Mouse (Mus musculus): ENCODE results near the gene Ttc24. TPM values are rescaled to one million over a fixed set of nuclear protein-coding genes. Genes with fewer than 3 reads are reported as not detected.

The Ttc24 gene
- polyA plus RNA-seq, 1 experiment from 2014 or later, result not detected

DNA sequence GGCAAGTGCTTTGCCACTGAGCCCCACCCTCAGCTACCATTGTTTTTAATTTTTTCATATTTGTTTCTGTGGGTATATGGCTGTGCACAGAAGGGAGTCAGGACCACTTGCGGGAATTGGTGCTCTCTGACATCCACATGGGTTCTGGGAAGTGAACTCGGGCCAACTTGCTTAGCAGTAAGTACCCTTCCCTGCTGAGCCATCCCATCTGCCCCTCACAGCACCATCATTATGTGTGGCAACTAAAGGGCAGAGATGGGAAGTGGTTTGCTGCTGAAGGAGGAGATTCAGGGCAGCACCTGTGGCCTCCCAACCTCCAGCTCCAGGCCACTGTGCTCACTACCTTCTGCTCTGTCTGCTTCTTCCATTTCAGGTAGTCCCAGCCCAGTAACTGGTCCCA is 4.5 kb downstream of the Ttc24 start:
- H3K9me3 ChIP-seq (ENCODE audit: control insufficient read depth, low read length), result no peaks in the 10 kb centered on the region
- H3K4me1 ChIP-seq (ENCODE audit: control insufficient read depth, insufficient read depth, low read length), result no peaks in the 10 kb centered on the region
- DNase-seq (ENCODE audit: low spot score) (no peak), ATAC-seq (ENCODE audit: insufficient read depth, low FRiP score, low TSS enrichment) (no peak)
- H3K9ac ChIP-seq (ENCODE audit: low read length), result no peak overlapping the region
- no peak overlapping the region for H3K4me3 ChIP-seq (ENCODE audit: low read depth, low read length)
- no peaks in the 10 kb centered on the region for H3K27me3 ChIP-seq (ENCODE audit: control insufficient read depth, insufficient read depth, low read length)
- H3K27ac ChIP-seq (ENCODE audit: low read depth, low read length), result no peak overlapping the region
- 59% methylated on average over 2 of the region's 2 CpGs for WGBS
- no peaks in the 10 kb centered on the region for H3K36me3 ChIP-seq (ENCODE audit: control insufficient read depth, insufficient read depth, low read length)
- H3K4me2 ChIP-seq (ENCODE audit: low read depth), result no peak overlapping the region

DNA sequence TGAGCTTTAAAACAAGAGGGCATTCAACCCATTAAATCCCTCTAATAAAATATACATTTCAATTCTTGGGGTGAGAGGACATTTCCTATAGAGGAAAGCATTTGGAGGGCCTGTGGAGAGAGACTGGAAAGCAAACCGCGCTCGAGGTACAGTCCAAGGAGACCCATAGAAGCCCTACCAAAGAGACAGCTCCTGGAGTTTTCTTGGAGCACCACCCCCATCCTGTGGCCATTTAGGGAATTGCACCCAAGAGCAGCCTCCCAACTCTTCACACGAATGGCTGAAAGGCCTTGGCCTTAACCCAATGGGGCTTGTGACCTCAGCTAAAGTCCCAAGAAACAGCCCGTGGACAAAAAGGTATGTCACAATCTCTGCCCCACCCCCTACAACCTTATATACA is 6.3 kb downstream of the Ttc24 start:
- WGBS, result 4% methylated on average over 5 of the region's 5 CpGs
- H3K9ac ChIP-seq (ENCODE audit: low read length), result no peak overlapping the region

DNA sequence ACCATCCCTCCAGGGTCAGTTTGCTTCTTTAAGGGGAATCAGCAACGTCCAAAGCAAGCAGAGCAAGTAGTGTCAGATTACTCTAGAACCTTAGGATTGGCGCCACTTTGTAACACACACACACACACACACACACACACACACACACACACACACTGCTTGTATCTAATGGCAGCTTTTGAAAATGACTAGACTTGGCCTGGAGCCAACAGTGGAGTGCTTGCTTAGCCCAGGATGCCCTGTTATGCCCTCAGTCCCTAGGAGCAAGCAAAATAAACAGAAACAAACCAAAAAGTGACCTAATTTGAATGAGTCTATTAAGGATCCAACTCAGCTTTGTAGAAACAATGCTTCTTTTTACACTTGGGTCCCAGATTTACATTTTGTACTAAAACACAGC is 9.7 kb downstream of the Ttc24 start:
- no peak overlapping the region for H3K9ac ChIP-seq (ENCODE audit: low read length)
- no peak overlapping the region for H3K27ac ChIP-seq (ENCODE audit: low read depth, low read length)
- WGBS, result 50% methylated on average over 2 of the region's 2 CpGs
- no peak for DNase-seq (ENCODE audit: low spot score)
- no peaks in the 10 kb centered on the region for H3K27me3 ChIP-seq (ENCODE audit: control insufficient read depth, insufficient read depth, low read length)
- no peaks in the 10 kb centered on the region for H3K4me1 ChIP-seq (ENCODE audit: control insufficient read depth, insufficient read depth, low read length)
- no peak overlapping the region for H3K4me2 ChIP-seq (ENCODE audit: low read depth)
- no peak for ATAC-seq (ENCODE audit: insufficient read depth, low FRiP score, low TSS enrichment)
- H3K36me3 ChIP-seq (ENCODE audit: control insufficient read depth, insufficient read depth, low read length), result no peaks in the 10 kb centered on the region
- no peaks in the 10 kb centered on the region for H3K9me3 ChIP-seq (ENCODE audit: control insufficient read depth, low read length)
- no peak overlapping the region for H3K4me3 ChIP-seq (ENCODE audit: low read depth, low read length)

More for the DNA sequence above, 6.3 kb downstream of the Ttc24 start:
- no peak overlapping the region for H3K4me3 ChIP-seq (ENCODE audit: low read depth, low read length)
- H3K9me3 ChIP-seq (ENCODE audit: control insufficient read depth, low read length), result no peaks in the 10 kb centered on the region
- H3K4me1 ChIP-seq (ENCODE audit: control insufficient read depth, insufficient read depth, low read length), result no peaks in the 10 kb centered on the region
- H3K27me3 ChIP-seq (ENCODE audit: control insufficient read depth, insufficient read depth, low read length), result no peaks in the 10 kb centered on the region
- H3K36me3 ChIP-seq (ENCODE audit: control insufficient read depth, insufficient read depth, low read length), result no peaks in the 10 kb centered on the region
- ATAC-seq (ENCODE audit: insufficient read depth, low FRiP score, low TSS enrichment), result peak; percentile 61
- DNase-seq (ENCODE audit: low spot score), result peak; percentile 83
- no peak overlapping the region for H3K4me2 ChIP-seq (ENCODE audit: low read depth)
- H3K27ac ChIP-seq (ENCODE audit: low read depth, low read length), result no peak overlapping the region

DNA sequence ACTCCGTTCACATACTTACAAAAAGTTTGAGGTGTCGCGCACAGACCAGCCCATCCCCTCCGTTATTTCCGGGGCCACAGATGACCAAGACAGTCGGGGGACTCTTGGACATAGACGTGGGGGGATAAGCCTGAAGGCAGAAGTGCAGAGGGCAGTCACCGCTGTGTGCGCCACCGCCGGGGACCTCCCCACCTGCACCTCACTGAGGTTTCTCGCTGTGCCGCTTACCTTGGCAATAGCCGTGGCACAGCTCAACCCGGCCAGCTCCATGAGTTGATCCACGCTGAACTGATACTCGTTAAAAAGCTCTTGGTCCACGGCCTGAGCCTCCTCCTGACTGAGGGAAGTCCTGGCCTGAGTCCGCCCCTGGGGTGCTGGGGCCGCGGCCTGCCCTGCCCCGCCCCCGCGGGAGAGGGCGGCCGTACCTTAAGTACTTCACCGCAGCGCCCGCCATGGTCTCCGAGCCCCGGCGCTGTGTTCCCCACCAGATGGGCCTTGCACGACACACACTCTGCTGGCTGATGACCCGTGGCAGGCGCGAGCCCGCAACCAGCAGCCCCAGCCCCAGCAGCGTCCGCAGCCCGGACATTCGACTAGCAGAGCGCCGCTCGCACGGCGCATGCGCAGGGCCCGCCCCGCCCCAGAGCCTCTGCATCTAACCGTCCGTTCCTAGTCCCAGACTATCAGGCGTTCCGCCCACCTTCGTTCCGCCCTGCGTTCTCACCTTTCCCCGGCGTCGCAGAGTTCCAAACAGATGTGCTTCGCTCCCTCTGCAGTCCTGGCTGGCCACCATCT is 20.0 kb downstream of the Ttc24 start, which contains the start of gene Naxe:
TSS of gene Naxe (minus strand) at position 594 of the 795 bp plus-strand sequence.
- 0 out of 2 replicates have a peak within 1 kb of the TSS, but pooled peaks have one; percentile 55 for H3K27ac ChIP-seq (ENCODE audit: low read depth, low read length)
- peak within 1 kb of the TSS; percentile 83 for H3K4me2 ChIP-seq (ENCODE audit: low read depth)
- peaks cover 7% of the 10 kb centered on the region; the same call in 1 of the 2 replicates for H3K36me3 ChIP-seq (ENCODE audit: control insufficient read depth, insufficient read depth, low read length)
- H3K9ac ChIP-seq (ENCODE audit: low read length), result peak within 1 kb of the TSS; percentile 85
- H3K4me1 ChIP-seq (ENCODE audit: control insufficient read depth, insufficient read depth, low read length), result 0 out of 2 replicates have a peak, but pooled peaks cover 5% of the 10 kb centered on the region
- peak within 1 kb of the TSS; percentile 82 for H3K4me3 ChIP-seq (ENCODE audit: low read depth, low read length)
- DNase-seq (ENCODE audit: low spot score) (peak; percentile 94), ATAC-seq (ENCODE audit: insufficient read depth, low FRiP score, low TSS enrichment) (peak; percentile 91)
- H3K27me3 ChIP-seq (ENCODE audit: control insufficient read depth, insufficient read depth, low read length), result no peaks in the 10 kb centered on the region
- under 1% methylated on average over 60 of the region's 60 CpGs for WGBS
- no peaks in the 10 kb centered on the region for H3K9me3 ChIP-seq (ENCODE audit: control insufficient read depth, low read length)

DNA sequence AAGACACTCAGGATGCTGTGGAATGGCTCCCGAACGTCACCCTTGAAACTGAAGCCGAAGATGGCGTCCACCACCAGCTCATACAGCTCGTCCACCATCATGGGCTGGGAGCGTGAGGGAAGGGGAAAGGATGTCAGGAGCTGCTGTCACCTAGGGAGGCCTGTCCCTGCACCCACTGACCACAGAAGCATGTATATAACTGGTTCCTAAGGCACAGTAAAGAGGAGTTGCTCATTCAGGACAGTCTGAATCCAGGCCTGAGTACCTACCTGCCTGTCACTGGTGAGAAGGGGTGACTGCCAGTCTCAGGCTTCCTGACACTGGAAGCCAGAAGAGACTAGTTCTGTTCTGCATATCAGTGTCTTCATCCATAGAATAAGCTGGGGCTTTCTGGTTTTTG is 21.1 kb downstream of the Ttc24 start:
- no peaks in the 10 kb centered on the region for H3K9me3 ChIP-seq (ENCODE audit: control insufficient read depth, low read length)
- 86% methylated on average over 6 of the region's 6 CpGs for WGBS
- H3K27ac ChIP-seq (ENCODE audit: low read depth, low read length), result no peak overlapping the region
- peaks cover 9% of the 10 kb centered on the region; the same call in 1 of the 2 replicates for H3K36me3 ChIP-seq (ENCODE audit: control insufficient read depth, insufficient read depth, low read length)
- H3K4me2 ChIP-seq (ENCODE audit: low read depth), result no peak overlapping the region
- DNase-seq (ENCODE audit: low spot score) (no peak), ATAC-seq (ENCODE audit: insufficient read depth, low FRiP score, low TSS enrichment) (no peak)
- H3K27me3 ChIP-seq (ENCODE audit: control insufficient read depth, insufficient read depth, low read length), result no peaks in the 10 kb centered on the region
- H3K9ac ChIP-seq (ENCODE audit: low read length), result no peak overlapping the region
- H3K4me1 ChIP-seq (ENCODE audit: control insufficient read depth, insufficient read depth, low read length), result 0 out of 2 replicates have a peak, but pooled peaks cover 5% of the 10 kb centered on the region
- no peak overlapping the region for H3K4me3 ChIP-seq (ENCODE audit: low read depth, low read length)

DNA sequence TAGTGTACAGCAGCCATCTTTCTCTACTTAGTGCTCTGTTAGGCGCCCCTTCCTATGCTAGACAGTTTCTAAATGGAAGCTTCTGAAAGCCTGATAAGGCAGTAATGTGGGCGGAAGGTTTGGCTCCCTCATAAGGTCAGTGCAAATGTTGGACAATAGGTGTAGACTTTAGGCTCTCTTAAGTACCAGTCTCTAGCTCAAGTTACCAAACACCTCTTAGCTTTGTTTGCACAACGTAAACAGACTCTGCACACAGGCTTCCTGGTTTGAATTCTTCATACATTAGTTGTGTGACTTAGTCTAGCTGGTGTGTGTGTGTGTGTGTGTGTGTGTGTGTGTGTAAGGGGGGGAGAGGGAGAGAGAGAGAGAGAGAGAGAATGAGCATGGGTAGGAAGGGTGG is 28.6 kb downstream of the Ttc24 start:
- no peak overlapping the region for H3K4me3 ChIP-seq (ENCODE audit: low read depth, low read length)
- H3K9me3 ChIP-seq (ENCODE audit: control insufficient read depth, low read length), result no peaks in the 10 kb centered on the region
- no peaks in the 10 kb centered on the region for H3K4me1 ChIP-seq (ENCODE audit: control insufficient read depth, insufficient read depth, low read length)
- DNase-seq (ENCODE audit: low spot score) (no peak), ATAC-seq (ENCODE audit: insufficient read depth, low FRiP score, low TSS enrichment) (no peak)
- no peak overlapping the region for H3K9ac ChIP-seq (ENCODE audit: low read length)
- peaks cover 7% of the 10 kb centered on the region; the same call in 1 of the 2 replicates for H3K36me3 ChIP-seq (ENCODE audit: control insufficient read depth, insufficient read depth, low read length)
- H3K4me2 ChIP-seq (ENCODE audit: low read depth), result no peak overlapping the region
- H3K27ac ChIP-seq (ENCODE audit: low read depth, low read length), result no peak overlapping the region
- H3K27me3 ChIP-seq (ENCODE audit: control insufficient read depth, insufficient read depth, low read length), result no peaks in the 10 kb centered on the region
- WGBS, result 83% methylated on average over 3 of the region's 3 CpGs

DNA sequence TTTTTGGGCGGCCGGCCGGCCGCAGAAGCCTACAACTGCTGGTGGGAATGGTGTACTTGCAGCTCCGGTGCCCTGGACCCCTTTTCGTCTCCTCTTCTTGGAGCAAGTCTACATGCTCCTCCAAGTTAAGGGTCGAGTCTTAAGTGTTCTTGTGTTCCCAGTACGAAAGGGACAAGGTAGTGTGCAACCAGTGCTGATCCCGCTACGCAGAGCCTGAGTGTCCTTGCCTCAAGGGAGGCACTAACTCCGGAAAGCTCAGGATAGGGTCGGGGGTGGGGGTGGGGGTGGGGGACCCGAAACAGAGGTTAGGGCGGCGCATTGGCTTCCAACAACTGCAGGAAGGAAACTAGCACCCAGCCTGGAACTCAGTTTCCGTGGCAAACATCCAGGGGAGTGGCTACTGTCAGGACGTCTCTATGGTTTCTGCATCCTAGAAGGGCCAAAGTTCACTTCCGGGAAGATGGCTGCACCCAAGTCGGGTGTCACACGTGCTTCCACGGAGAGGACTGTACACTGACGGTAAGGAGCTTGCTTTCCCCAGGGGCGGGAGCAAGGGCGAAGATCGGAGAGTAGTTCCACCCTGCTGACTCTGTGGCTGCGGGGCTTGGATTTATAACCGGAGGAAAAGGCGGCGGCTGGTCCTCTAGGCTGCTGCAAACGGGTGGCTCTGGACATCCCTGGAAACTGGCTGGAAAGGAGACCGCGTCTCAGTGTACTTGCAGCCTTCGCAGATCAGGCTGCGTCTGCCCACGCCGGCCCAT is 35.3 kb downstream of the Ttc24 start, which contains the start of gene Gpatch4:
TSS of gene Gpatch4 (plus strand) at position 448 of the 761 bp plus-strand sequence.
- WGBS, result 11% methylated on average over 36 of the region's 36 CpGs
- Histone ChIP-seq H3K27ac (ENCODE audit: low read depth, low read length) (no peak within 1 kb of the TSS), H3K4me3 (ENCODE audit: low read depth, low read length) (peak within 1 kb of the TSS; percentile 75), H3K4me1 (ENCODE audit: control insufficient read depth, insufficient read depth, low read length) (peaks cover 6% of the 10 kb centered on the region; the same call in 1 of the 2 replicates), H3K27me3 (ENCODE audit: control insufficient read depth, insufficient read depth, low read length) (no peaks in the 10 kb centered on the region), H3K4me2 (ENCODE audit: low read depth) (peak within 1 kb of the TSS; percentile 60), H3K9me3 (ENCODE audit: control insufficient read depth, low read length) (no peaks in the 10 kb centered on the region), H3K36me3 (ENCODE audit: control insufficient read depth, insufficient read depth, low read length) (no peaks in the 10 kb centered on the region), H3K9ac (ENCODE audit: low read length) (peak within 1 kb of the TSS; percentile 61)
- peak; percentile 69 for ATAC-seq (ENCODE audit: insufficient read depth, low FRiP score, low TSS enrichment)
- peak; percentile 86 for DNase-seq (ENCODE audit: low spot score)

DNA sequence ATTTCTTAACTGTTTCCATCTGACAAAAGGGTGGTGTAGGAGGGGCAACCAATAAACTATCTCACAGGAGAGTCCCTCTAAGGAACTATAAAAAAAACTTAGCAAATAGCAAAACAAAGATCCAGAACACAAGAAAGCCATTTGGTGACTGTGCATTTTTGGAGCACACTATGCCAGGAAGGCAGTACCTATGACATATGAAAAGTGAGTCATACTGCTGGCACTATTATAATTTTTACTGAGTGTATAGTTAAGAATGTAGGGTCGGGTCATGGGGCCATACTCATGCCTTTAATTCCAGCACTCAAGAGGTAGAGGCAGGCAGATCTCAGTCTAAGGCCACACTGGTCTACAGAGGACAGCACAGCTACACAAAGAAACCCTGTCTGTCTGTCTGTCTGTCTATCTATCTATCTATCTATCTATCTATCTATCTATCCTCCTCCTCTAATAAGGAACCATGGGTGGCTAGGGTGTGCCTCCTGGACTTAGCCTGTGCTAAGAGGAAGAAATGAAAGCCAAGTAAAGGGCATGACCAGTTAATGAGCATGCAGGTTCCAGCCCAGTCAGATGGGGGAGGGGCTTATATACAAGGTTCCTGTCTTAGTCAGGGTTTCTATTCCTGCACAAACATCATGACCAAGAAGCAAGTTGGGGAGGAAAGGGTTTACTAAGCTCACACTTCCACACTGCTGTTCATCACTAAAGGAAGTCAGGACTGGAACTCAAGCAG is 42.4 kb downstream of the Ttc24 start:
- H3K4me1 ChIP-seq (ENCODE audit: control insufficient read depth, insufficient read depth, low read length), result no peaks in the 10 kb centered on the region

More for the DNA sequence above, 42.4 kb downstream of the Ttc24 start:
- no peaks in the 10 kb centered on the region for H3K36me3 ChIP-seq (ENCODE audit: control insufficient read depth, insufficient read depth, low read length)
- H3K4me2 ChIP-seq (ENCODE audit: low read depth), result no peak overlapping the region
- no peak overlapping the region for H3K9ac ChIP-seq (ENCODE audit: low read length)
- no peak overlapping the region for H3K4me3 ChIP-seq (ENCODE audit: low read depth, low read length)
- ATAC-seq (ENCODE audit: insufficient read depth, low FRiP score, low TSS enrichment) (no peak), DNase-seq (ENCODE audit: low spot score) (no peak)
- 0 out of 2 replicates have a peak, but pooled peaks cover 6% of the 10 kb centered on the region for H3K27me3 ChIP-seq (ENCODE audit: control insufficient read depth, insufficient read depth, low read length)
- H3K9me3 ChIP-seq (ENCODE audit: control insufficient read depth, low read length), result no peaks in the 10 kb centered on the region
- WGBS, result 56% methylated on average over 1 of the region's 1 CpGs
- no peak overlapping the region for H3K27ac ChIP-seq (ENCODE audit: low read depth, low read length)
